Mouse (Mus musculus) heart, postnatal 0 days (tissue): Measurements from ENCODE around the gene Bak1. TPM values are rescaled to one million over a fixed set of nuclear protein-coding genes. Genes with fewer than 3 reads are reported as not detected.
A peak's percentile ranks its signal among the peaks of the same experiment; 100 is the strongest.

Source experiments
- ATAC-seq: fragments of 200-750 bp; cut with Nextera tagmentation; 2 replicates; pipeline ENCODE4 v1.8.0; 2017; ENCODE audit warnings: low read depth, moderate number of reproducible peaks, moderate library complexity; ENCODE audit not compliant: insufficient read depth
- DNase-seq: peaks from one replicate; pipeline ENCODE4 v3.0.0-alpha.2; 2016; ENCODE audit warnings: low spot score
- H3K27ac ChIP-seq: fragments of 300-500 bp; sonication (generic); 2 replicates; pipeline ENCODE4 v1.5.1; 2014; ENCODE audit warnings: low read depth, mild to moderate bottlenecking
- H3K27me3 ChIP-seq: fragments of 300-500 bp; sonication (generic); 2 replicates; pipeline ENCODE4 v1.6.1; 2014; ENCODE audit warnings: low read length, mixed read lengths; ENCODE audit not compliant: control insufficient read depth, insufficient read depth
- H3K36me3 ChIP-seq: fragments of 300-500 bp; sonication (generic); replicated peaks from 2 replicates; pipeline ENCODE4 v1.6.1; 2014; ENCODE audit warnings: low read length, mixed read lengths; ENCODE audit not compliant: control insufficient read depth, insufficient read depth
- H3K4me1 ChIP-seq: fragments of 300-500 bp; sonication (generic); 2 replicates; pipeline ENCODE4 v1.6.1; 2014; ENCODE audit warnings: antibody characterized with exemption; ENCODE audit not compliant: control insufficient read depth, insufficient read depth
- H3K4me2 ChIP-seq: fragments of 300-500 bp; sonication (generic); 2 replicates; pipeline ENCODE4 v1.6.1; 2014; ENCODE audit warnings: low read depth, mild to moderate bottlenecking, low read length, moderate library complexity
- H3K4me3 ChIP-seq: fragments of 300-500 bp; sonication (generic); 2 replicates; pipeline ENCODE4 v1.5.1; 2014; ENCODE audit warnings: low read depth, low read length
- H3K9ac ChIP-seq: fragments of 300-500 bp; sonication (generic); replicated peaks from 2 replicates; pipeline ENCODE4 v1.6.1; 2014; ENCODE audit warnings: low read depth, low read length, mixed read lengths
- H3K9me3 ChIP-seq: fragments of 300-500 bp; sonication (generic); replicated peaks from 2 replicates; pipeline ENCODE4 v1.6.1; 2016; ENCODE audit warnings: low read length; ENCODE audit not compliant: control insufficient read depth
- CTCF ChIP-seq: IDR thresholded peaks from 2 replicates; pipeline ENCODE4 v1.5.1; 2016; ENCODE audit warnings: antibody characterized with exemption, control low read depth, low read depth
- EP300 ChIP-seq: IDR thresholded peaks from 2 replicates; pipeline ENCODE4 v1.6.1; 2016; ENCODE audit warnings: antibody characterized with exemption, low read depth
- WGBS: fragments of 180-500 bp; shearing (Covaris S2); extraction: QIAGEN DNeasy Blood & Tissue Kit; methylation state at CpG from one replicate; pipeline ENCODE4 v1.1.7; 2014; 5-methylcytosine and 5-hydroxymethylcytosine counted together
- polyA plus RNA-seq: library from polyadenylated mRNA; unstranded; fragments of >200 nt; fragmentation: Nextera tagmentation; extraction: Ambion mirVana; gene quantifications from 2 replicates; pipeline ENCODE4 v1.2.1, GENCODE M21; 2015
- total RNA-seq: library from RNA; depleted of rRNA; stranded (reverse); fragments of >200 nt; gene quantifications from 2 replicates; pipeline ENCODE4 v1.2.3, GENCODE M21; 2014; ENCODE audit warnings: low replicate concordance

Bak1 gene
- total and polyA plus RNA-seq, 2 experiments from 2014 or later: 4.5 to 82.4 TPM

DNA sequence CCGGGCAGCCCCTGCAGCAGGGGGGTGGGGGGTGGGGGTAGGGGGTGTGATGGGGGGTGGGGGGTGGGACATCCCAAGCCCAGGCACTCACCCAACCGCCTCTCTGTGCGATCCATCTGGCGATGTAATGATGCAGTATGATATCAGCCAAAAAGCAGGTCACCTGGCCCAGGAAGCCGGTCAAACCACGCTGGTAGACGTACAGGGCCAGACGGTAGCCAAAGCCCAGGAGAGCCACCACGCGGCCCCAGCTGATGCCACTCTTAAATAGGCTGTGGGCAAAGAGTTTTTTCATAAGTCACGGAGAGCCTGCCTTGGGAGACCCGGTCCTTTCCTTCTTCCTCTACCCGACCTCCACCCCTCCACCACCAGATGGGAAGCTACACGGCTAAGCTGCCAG is 7.7 kb downstream of the Bak1 start:
- TF ChIP-seq EP300: no peak
- no peak for TF ChIP-seq CTCF
- H3K4me2 ChIP-seq: no peak overlapping the region
- ATAC-seq: no peak
- H3K9me3 ChIP-seq: no peaks in the 10 kb centered on the region
- peaks cover 7% of the 10 kb centered on the region for H3K4me1 ChIP-seq
- peaks cover 54% of the 10 kb centered on the region for H3K36me3 ChIP-seq
- no peaks in the 10 kb centered on the region for H3K27me3 ChIP-seq
- H3K4me3 ChIP-seq: no peak overlapping the region
- H3K9ac ChIP-seq: no peak overlapping the region
- DNase-seq: no peak
- 87% methylated on average over 14 of the region's 14 CpGs for WGBS
- H3K27ac ChIP-seq: no peak overlapping the region

DNA sequence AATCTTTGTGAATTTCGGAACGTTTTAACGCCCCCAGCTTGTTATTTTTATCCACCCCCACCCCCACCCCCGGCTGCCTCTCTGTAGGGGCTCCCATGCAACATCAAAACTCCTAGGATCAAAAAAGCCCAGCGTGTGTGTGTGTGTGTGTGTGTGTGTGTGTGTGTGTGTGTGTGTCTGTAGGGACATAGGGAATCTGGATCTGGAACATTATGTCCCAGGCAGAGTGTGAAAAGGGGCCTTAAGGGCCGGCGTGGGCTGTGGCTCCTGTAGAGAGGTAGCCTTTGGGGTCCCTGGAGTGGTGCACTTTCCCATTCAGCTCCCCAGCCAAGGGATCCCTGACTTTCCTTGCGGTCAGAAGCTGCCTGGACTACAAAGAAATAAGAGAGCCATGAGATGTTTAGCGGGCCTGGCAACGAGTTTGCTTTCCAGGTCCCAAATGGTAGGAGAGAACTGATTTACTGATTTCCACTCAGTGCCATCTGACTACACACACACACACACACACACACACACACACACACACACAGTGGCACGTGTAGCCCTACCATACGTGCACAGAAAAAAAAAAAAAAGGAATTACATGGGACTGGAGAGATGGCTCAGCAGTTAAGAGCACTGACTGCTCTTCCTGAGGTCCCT is 10.1 kb downstream of the Bak1 start:
- no peak for TF ChIP-seq CTCF
- TF ChIP-seq EP300: peak; percentile 35; the same call in 1 of the 2 replicates
- WGBS: 32% methylated on average over 12 of the region's 12 CpGs
- DNase-seq (no peak), ATAC-seq (peak; percentile 52; the same call in 1 of the 2 replicates)
- Histone ChIP-seq H3K9ac (peak overlapping the region; percentile 54), H3K36me3 (peaks cover 41% of the 10 kb centered on the region), H3K4me3 (peak overlapping the region; percentile 57), H3K4me2 (peak overlapping the region; percentile 70), H3K9me3 (no peaks in the 10 kb centered on the region), H3K27ac (peak overlapping the region; percentile 86), H3K4me1 (peaks cover 7% of the 10 kb centered on the region), H3K27me3 (no peaks in the 10 kb centered on the region)

DNA sequence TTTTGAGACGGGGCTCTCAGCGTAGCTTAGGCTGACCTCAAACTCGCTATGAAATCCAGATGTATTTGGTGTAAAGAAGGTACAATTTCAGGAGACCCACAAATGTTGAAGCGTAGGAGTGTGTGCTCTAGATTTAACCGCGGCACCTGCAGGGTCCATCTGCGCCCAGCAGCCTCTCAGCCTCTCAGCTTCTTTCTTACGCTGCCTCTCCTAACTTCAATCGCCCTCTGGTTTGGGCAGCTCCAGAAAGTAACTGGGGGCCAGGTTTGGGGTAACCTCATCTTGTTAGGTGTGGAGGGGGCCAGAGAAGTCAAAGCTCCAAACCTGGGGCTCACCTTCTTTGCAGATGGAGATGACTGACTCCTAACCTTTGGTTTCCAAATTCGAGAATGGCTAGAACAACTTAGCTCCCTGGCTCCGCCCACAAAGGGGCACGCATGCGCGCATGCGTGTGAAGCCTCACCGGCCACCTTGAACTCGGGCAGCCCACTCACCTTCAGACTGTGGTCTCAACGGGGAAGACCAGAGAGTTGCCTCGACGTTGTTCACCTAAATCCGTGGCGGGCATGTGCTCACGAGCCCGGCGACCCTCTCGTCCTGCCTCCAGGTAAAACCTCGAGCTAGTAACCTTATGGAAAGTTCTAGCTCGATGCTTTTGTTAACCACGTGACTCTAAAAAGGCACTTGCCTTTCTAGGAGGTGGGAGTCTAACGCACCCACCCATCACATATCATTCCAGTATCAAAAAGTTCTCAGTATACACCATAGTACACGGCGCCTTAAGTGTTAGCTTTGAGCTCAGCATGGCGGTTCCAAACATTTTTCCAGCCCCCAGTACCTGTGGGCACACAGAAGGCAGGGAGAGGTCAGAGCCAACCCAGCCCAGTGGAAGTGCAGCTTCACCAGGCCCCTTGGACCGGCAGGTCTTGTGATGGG is 11.0 kb downstream of the Bak1 start:
- Histone ChIP-seq H3K27me3 (no peaks in the 10 kb centered on the region), H3K9ac (peak overlapping the region; percentile 54), H3K4me1 (peaks cover 7% of the 10 kb centered on the region), H3K36me3 (peaks cover 34% of the 10 kb centered on the region), H3K4me3 (peak overlapping the region; percentile 57), H3K9me3 (no peaks in the 10 kb centered on the region), H3K4me2 (peak overlapping the region; percentile 70), H3K27ac (peak overlapping the region; percentile 86)
- TF ChIP-seq EP300 (no peak), CTCF (no peak)
- peak; percentile 79 for ATAC-seq
- peak; percentile 85 for DNase-seq
- WGBS: 5% methylated on average over 34 of the region's 34 CpGs

DNA sequence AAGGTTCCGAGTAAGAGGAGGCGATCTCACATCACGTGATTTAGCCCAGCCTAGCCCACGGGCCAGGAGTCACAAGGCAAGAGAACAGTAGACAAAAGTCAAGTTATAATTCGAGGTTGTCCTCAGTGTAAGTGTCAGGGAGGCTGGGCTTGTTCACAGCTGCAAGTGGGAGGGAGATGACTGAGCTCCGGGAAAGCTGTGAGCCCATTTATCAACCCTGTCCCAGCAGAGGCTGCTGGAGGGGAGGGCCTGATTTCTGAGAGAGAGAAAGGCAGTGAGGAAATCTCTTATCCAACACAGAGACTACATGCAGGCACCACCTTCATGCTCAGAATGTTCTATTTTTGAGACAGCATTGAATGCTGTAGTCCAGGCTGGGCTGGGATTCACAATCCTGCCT is 15.9 kb downstream of the Bak1 start:
- Histone ChIP-seq H3K4me1 (no peaks in the 10 kb centered on the region), H3K4me3 (no peak overlapping the region), H3K4me2 (no peak overlapping the region), H3K27ac (no peak overlapping the region), H3K9me3 (no peaks in the 10 kb centered on the region), H3K36me3 (no peaks in the 10 kb centered on the region), H3K9ac (no peak overlapping the region), H3K27me3 (no peaks in the 10 kb centered on the region)
- no peak for ATAC-seq
- 32% methylated on average over 6 of the region's 6 CpGs for WGBS
- DNase-seq: no peak
- no peak for TF ChIP-seq EP300
- TF ChIP-seq CTCF: no peak

DNA sequence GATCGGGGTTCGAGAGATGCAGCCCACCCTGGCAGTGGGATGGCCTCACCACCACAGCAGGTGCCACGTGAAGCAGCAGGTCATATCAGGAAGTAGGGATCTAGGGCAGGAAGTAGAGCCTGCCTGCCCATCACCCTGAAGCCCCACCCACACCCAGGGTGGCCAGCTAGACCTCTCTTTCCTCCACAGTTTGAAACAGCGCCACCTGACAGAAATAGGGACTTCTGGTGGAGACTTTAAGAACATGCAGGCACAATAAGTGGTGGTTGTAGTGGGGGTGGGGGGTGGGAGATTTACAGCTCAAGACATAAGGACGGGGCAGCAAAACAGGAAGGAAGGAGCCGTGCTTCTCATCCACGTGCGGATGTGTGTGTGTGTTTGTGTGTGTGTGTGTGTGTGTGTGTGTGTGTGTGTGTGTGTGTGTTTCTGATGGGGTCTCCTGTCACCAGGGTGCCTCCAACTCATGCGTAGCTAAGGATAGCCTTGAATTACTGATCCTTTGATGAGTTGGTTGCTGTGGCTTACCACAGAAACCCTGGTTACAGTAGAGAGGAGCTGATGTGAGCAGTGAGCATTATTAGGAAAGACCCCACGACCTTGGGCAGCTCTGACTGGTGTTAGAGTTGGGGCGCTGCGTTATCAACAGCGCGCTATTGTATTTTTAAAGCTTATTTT is 16.7 kb downstream of the Bak1 start:
- no peaks in the 10 kb centered on the region for H3K9me3 ChIP-seq
- WGBS: 51% methylated on average over 14 of the region's 14 CpGs
- DNase-seq: no peak

More for the DNA sequence above, 16.7 kb downstream of the Bak1 start:
- Histone ChIP-seq H3K4me2 (no peak overlapping the region), H3K4me1 (no peaks in the 10 kb centered on the region), H3K4me3 (no peak overlapping the region), H3K27ac (no peak overlapping the region), H3K36me3 (no peaks in the 10 kb centered on the region), H3K27me3 (no peaks in the 10 kb centered on the region), H3K9ac (no peak overlapping the region)
- TF ChIP-seq CTCF (no peak), EP300 (no peak)
- no peak for ATAC-seq
